Mouse (Mus musculus) heart, adult 2 months (tissue): ENCODE results near the gene R3hdm1.

Experiments
- CTCF ChIP-seq: fragments of 200-600 bp; IDR thresholded peaks from 2 replicates; pipeline ENCODE4 v1.8.1; 2022; ENCODE audit warnings: antibody characterized with exemption, mild to moderate bottlenecking, moderate library complexity
- POLR2A ChIP-seq: fragments of 200-500 bp; IDR thresholded peaks from 2 replicates; pipeline ENCODE4 v1.6.1; 2011; ENCODE audit warnings: mild to moderate bottlenecking, low read depth, low read length, control low read depth; ENCODE audit not compliant: insufficient read depth

DNA sequence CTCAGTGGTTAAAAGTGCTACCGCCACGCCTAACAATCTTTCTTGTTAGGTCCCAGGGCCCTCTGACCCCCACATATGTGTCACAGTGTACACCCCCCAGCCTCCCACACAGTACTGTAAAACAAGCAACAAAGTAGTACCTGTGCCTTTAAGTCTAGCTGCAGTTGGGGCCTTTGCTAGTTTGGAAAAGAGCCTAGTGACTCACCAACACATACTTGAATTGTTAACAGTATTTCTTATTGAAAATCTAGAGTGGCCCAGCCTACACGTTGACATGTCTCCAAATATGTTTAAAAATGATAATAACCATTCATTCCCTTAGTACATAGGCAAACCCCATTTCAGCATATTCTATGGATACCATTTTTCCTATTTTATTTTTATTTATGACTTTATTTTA lies 167.6 kb downstream of the R3hdm1 start:
- no peak for TF ChIP-seq POLR2A
- TF ChIP-seq CTCF: no peak
